Mouse (Mus musculus) bone marrow macrophage, adult 2 months (primary cell): ENCODE results near the gene Isyna1.

Experiments used
- CTCF ChIP-seq: IDR thresholded peaks from 2 replicates; pipeline ENCODE4 v1.5.1; 2012; ENCODE audit warnings: low read depth, mild to moderate bottlenecking, low read length, moderate library complexity
- POLR2A ChIP-seq: IDR thresholded peaks from 2 replicates; pipeline ENCODE4 v1.6.1; 2012; ENCODE audit warnings: mild to moderate bottlenecking, low read depth, low read length, borderline replicate concordance

DNA sequence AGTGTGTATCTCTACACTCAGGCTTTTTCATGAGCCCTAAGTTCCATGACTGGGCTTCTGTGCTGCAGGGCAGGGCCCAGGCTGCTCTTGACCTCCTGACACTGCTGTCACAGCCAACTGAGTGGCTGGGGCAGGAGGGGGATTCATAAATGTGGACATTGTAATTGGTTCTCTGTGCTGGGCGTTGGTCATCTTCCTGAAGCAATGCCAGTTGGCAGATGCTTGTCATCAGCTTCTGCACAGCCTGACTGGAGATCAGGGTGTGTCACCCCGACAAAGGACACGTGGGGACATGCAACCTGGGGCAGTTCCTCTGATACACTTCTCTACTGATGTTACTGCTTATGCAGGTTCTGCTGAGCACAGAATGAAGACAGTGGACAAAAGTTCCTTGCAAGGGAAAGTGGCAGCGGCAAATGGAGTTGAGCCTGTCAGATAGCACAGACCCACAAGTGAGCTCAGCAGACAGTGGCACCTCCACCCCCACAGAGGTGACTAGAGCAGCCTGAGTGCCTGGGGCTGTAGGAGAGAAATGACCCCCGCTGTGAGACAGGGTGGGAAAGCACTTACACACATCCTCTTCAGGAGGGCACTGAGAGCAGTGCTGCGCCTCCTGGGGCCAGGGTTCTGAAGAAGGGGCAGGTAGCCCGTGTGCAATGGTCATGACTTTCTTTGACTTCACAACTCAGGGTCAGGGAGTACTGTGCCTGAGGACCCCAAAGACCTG is 32.2 kb upstream of the Isyna1 start:
- TF ChIP-seq POLR2A = no peak
- no peak for TF ChIP-seq CTCF
